Mouse (Mus musculus) ES-Bruce4 (cell line): ENCODE measurements around the gene Tex37. TPM values are rescaled to one million over a fixed set of nuclear protein-coding genes. Genes with fewer than 3 reads are reported as not detected.

Source experiments
- H3K27ac ChIP-seq: 2 replicates; pipeline ENCODE4 v1.5.1; 2012; ENCODE audit warnings: low read length, inconsistent platforms; ENCODE audit not compliant: insufficient read depth
- H3K27me3 ChIP-seq: 2 replicates; pipeline ENCODE4 v1.6.1; 2012; ENCODE audit warnings: mild to moderate bottlenecking, low read length, inconsistent platforms; ENCODE audit not compliant: control insufficient read depth, poor library complexity, insufficient read depth, severe bottlenecking
- H3K36me3 ChIP-seq: 2 replicates; pipeline ENCODE4 v1.6.1; 2012; ENCODE audit warnings: inconsistent platforms, mild to moderate bottlenecking, low read length, moderate library complexity; ENCODE audit not compliant: control insufficient read depth, poor library complexity, insufficient read depth, severe bottlenecking
- H3K4me1 ChIP-seq: one replicate; pipeline ENCODE4 v1.8.1; 2011; ENCODE audit warnings: low read length; ENCODE audit not compliant: control insufficient read depth, insufficient read depth
- H3K4me3 ChIP-seq: 2 replicates; pipeline ENCODE4 v1.5.1; 2011; ENCODE audit warnings: low read depth, mild to moderate bottlenecking, low read length
- H3K9ac ChIP-seq: 2 replicates; pipeline ENCODE4 v1.6.1; 2012; ENCODE audit warnings: low read depth, mild to moderate bottlenecking, inconsistent platforms; ENCODE audit not compliant: poor library complexity, severe bottlenecking
- H3K9me3 ChIP-seq: replicated peaks from 2 replicates; pipeline ENCODE4 v1.6.1; 2012; ENCODE audit warnings: mild to moderate bottlenecking, low read length, inconsistent platforms; ENCODE audit not compliant: control insufficient read depth, poor library complexity, insufficient read depth, severe bottlenecking
- CTCF ChIP-seq: IDR thresholded peaks from one replicate; pipeline ENCODE4 v1.8.1; 2011; ENCODE audit warnings: low read depth, low read length
- EP300 ChIP-seq: IDR thresholded peaks from 2 replicates; pipeline ENCODE4 v1.6.1; 2011; ENCODE audit warnings: low read depth, low read length; ENCODE audit not compliant: insufficient read depth
- POLR2A ChIP-seq: IDR thresholded peaks from one replicate; pipeline ENCODE4 v1.8.1; 2011; ENCODE audit warnings: low read length; ENCODE audit not compliant: insufficient read depth
- polyA plus RNA-seq: library from polyadenylated mRNA; stranded (reverse); fragments of >200 nt; gene quantifications from 2 replicates; pipeline ENCODE4 v1.2.4, GENCODE M21; 2011; ENCODE audit warnings: low read depth; ENCODE audit not compliant: missing spikeins, insufficient read depth, insufficient read length

The Tex37 gene
- polyA plus RNA-seq, 1 experiment, result not detected

GRCm38 (mm10) chr6:70864285-70864684, 54.4 kb downstream of the Tex37 start:
- no peak overlapping the region for H3K9ac ChIP-seq
- H3K4me1 ChIP-seq, result no peaks in the 10 kb centered on the region
- no peaks in the 10 kb centered on the region for H3K27me3 ChIP-seq
- TF ChIP-seq POLR2A (no peak), EP300 (no peak), CTCF (no peak)
- no peaks in the 10 kb centered on the region for H3K9me3 ChIP-seq
- H3K4me3 ChIP-seq, result no peak overlapping the region
- no peak overlapping the region for H3K27ac ChIP-seq
- H3K36me3 ChIP-seq, result peaks cover under 1% of the 10 kb centered on the region; the same call in 1 of the 2 replicates

Other genes starting within 250 kb of the Tex37 start
- gene Rpia, start 126.7 kb downstream of the Tex37 start, polyA plus RNA-seq, result 6.5 and 7.2 TPM in 2 replicates
- 12.8 and 16.4 TPM in 2 replicates for gene Eif2ak3, start 74.4 kb downstream of the Tex37 start, polyA plus RNA-seq
- gene Foxi3, start 37.6 kb upstream of the Tex37 start, polyA plus RNA-seq, result 6.3 and 7.0 TPM in 2 replicates
- 4.0 and 4.4 TPM in 2 replicates for gene Thnsl2, start 225.5 kb upstream of the Tex37 start, polyA plus RNA-seq